Mouse (Mus musculus) adrenal gland, postnatal 25 days (tissue): ENCODE results near the gene Srsf7. TPM values are rescaled to one million over a fixed set of nuclear protein-coding genes. Genes with fewer than 3 reads are reported as not detected.
"Not testable (repeated sequence)": the region's sequence is repeated elsewhere in the genome, so short reads cannot be mapped to it uniquely, and the experiment has no call there.

ENCODE experiments used
- DNase-seq: peaks from one replicate; pipeline ENCODE4 v3.0.0; 2021; ENCODE audit warnings: mixed read lengths
- long read RNA-seq: library from polyadenylated mRNA; stranded (forward); transcript quantifications from one replicate; pipeline ENCODE4 v2.0.0, GENCODE M21; 2021
- total RNA-seq: library from RNA; stranded (reverse); gene quantifications from 2 replicates; pipeline ENCODE4 v1.2.3, GENCODE M21; 2021

Gene Srsf7
- 119 and 126 TPM in 2 replicates for total RNA-seq
- long read RNA-seq, transcript Srsf7-208 (8 exons, 1,040 nt), result minor isoform, 24 of 109 reads
- long read RNA-seq, transcript Srsf7-207 (7 exons, 1,921 nt), result minor isoform, 18 of 109 reads
- long read RNA-seq, transcript Srsf7-201 (8 exons, 2,288 nt), result major isoform, 27 of 109 reads
- long read RNA-seq, partial matches to known transcripts, result 5 of 109 reads
- long read RNA-seq, other reads (novel, unspliced or antisense), result 32 of 109 reads

- peak; percentile 96 for DNase-seq
Observed at GRCm38 (mm10) chr17:80206671-80207581, at the start of gene Srsf7, which contains the start of gene Ttc39d. Srsf7 (minus strand) TSS chr17:80207307. Ttc39d (plus strand) TSS chr17:80207460.

DNA sequence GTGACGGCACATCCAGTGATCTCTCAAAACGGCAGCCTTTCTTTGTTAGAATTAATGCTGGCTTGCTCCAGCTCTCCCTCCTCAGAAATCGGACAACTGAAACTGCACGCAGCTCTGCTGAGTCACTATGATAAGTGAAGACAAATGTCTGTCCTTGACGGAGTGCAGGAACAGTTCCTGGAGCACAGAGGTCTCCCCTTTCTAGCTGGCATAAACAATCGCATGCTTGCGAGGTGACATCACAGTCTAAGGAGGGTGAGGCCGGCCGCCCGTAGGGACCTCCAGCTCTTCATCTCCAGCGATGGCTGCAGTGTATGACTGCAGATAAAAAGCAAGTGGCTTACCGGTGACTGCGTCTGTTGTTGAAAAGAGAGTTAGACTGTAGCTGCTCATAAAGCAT, 48.1 kb upstream of the Srsf7 start:
- peak; percentile 68 for DNase-seq

- no peak for DNase-seq
Observed at GRCm38 (mm10) chr17:80254421-80254820, 47.3 kb upstream of the Srsf7 start.

GRCm38 (mm10) chr17:80252757-80253525, 45.8 kb upstream of the Srsf7 start:
- peak; percentile 24 for DNase-seq

DNA sequence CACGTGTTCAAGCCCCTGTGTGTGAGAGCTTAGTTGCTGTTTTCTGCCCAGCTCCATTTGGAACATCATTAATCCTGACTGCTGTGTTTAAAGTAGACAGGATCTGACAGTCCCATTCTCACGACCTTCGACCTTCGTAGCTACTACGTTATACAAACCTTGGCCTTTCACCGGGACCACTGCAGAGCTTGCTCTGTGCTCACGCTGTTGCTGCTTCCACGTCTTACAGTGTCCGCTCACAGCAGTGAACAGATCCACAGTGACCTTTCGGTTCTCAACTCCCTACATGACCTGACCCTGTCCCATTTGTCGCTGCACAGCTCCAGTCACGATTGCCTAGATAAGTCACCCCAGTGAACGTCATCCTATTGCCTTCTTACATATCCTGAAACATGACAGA, 36.0 kb upstream of the Srsf7 start:
- DNase-seq, result no peak

- DNase-seq, result no peak
Observed at GRCm38 (mm10) chr17:80241594-80241993, 34.5 kb upstream of the Srsf7 start.

GRCm38 (mm10) chr17:80237475-80237874, 30.4 kb upstream of the Srsf7 start:
- no peak for DNase-seq

- no peak for DNase-seq
Observed at GRCm38 (mm10) chr17:80236805-80237204, 29.7 kb upstream of the Srsf7 start.

DNA sequence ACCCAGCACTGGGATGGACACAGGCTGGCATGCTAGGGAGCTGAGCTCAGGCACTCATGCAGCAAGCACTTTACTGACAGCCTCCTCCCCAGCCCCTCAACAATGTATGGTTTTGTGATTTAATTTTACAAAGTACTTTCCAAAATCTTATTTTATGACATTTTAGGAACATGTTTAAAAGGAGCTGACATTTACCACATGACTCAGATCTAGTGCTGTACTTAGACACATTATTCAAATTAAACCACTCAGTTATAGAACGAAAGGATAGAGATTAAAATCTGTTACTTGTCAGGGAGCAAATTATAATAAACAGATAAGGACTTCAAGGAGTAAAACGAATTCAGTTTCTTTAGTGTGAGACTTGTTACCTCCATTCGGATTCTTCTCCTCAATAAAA, 28.4 kb upstream of the Srsf7 start:
- DNase-seq, result no peak

DNA sequence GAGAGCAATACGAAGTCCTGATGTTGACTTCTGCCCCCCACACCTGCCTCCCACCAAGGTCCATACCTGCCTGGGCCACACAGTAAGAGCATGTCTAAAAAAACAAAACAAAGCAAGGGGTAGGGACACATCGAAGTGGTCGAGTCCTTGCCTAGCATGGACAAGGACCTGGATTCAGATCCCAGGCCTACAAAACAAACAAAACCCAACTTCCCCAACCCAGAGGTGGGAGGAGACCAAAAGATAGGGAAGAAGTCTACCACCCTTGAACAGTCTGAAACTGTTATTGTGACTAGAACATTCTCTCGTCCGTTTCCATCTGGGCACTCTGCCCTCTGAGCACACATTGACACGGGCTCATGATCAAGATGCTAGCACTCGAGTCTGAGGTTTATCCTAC, 27.3 kb upstream of the Srsf7 start:
- no peak for DNase-seq

DNA sequence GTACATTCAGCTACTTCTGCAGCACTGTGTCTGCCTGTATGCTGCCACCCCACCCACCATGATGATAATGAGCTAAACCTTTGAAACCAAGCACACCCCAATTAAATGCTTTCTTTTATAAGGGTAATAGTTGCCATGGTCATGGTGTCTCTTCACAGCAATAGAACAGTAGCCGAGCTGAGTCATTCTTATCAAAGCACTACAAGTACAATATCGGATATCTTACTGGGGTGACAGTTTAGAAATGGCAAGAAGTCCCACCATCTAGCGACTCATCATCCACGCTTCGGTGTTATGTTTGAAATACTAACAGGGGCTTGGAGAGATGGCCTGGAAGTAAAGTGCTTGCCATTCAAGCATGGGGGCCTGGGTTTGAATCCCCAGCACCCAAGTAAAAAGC, 26.7 kb upstream of the Srsf7 start:
- no peak for DNase-seq

DNA sequence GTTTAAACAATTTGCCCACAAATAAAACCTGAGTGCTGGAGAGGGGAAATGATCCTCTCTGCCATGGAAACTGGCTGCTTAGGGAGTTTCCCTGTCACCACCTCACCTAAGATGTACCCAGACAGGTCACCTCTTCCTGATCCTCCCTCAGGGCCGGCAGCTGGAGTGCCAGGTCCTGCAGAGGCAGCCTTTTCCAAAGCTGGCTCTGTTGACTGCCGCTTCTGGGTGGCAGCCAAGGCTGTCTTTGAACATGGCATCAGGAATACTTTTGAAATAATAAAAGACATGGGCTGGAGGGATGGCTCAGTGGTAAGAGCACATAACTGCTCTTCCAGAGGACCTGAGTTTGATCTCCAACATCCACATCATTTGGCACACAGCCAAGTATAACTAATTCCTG, 22.3 kb upstream of the Srsf7 start:
- peak; percentile 50 for DNase-seq

- not testable (repeated sequence) for DNase-seq
Observed at GRCm38 (mm10) chr17:80225142-80225541, 18.0 kb upstream of the Srsf7 start.

DNA sequence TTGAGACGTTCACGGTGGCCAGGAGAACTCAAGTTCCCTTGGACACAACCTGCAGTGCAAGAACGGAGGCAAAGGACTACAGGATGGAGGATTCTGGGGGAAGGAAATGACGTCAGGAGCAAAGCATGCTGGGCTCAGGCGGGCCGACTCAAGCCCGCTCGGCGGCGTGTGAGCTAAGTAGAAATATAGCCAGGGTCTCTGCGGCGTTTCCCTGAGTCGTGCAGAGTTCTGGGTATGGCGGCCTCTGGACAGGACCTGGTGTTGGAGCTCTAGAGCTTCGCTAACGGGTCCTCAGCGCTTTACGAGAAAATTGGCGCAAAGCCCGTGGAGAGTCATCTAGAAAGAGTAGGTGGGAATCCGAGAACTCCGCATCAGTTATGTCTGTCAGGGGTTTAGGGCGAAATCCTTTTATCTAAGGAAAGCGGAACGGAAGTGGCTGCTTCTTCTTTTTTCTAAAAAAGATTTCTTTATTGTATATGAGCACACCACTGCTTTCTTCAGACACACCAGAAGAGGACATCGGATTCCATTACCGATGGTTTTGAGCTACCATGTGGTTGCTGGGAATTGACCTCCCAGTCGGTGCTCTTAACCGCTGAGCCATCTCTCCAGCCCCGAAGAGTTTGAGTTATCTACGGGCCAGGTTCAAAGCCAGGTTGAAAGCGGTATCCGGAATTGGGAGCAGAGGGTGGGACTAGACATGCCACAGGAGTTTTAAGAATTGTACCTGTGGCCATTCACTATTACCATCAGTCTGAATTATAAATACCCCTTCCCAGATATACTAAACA, 17.4 kb upstream of the Srsf7 start, which contains the start of gene Gemin6:
TSS of gene Gemin6 (plus strand) at position 116 of the 791 bp plus-strand sequence.
- peak; percentile 72 for DNase-seq

DNA sequence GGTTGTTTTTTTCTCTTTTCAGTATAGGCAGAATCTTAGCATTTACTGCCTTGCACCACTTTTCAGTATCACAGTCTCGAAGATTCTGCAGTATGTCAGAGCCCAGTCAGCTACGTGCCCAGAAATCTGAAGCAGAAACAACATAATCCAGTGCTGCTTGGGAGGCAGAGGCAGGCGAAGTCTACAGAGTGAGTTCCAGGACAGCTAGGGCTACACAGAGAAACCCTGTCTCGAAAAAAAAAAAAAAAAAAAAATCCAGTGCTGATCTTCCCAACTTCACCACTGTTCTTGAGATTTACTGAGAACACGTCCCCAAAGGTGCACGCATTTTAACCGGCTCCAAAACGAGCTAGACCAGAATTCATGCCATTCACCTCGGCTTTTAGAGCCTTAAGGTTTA, 16.7 kb upstream of the Srsf7 start:
- no peak for DNase-seq

DNA sequence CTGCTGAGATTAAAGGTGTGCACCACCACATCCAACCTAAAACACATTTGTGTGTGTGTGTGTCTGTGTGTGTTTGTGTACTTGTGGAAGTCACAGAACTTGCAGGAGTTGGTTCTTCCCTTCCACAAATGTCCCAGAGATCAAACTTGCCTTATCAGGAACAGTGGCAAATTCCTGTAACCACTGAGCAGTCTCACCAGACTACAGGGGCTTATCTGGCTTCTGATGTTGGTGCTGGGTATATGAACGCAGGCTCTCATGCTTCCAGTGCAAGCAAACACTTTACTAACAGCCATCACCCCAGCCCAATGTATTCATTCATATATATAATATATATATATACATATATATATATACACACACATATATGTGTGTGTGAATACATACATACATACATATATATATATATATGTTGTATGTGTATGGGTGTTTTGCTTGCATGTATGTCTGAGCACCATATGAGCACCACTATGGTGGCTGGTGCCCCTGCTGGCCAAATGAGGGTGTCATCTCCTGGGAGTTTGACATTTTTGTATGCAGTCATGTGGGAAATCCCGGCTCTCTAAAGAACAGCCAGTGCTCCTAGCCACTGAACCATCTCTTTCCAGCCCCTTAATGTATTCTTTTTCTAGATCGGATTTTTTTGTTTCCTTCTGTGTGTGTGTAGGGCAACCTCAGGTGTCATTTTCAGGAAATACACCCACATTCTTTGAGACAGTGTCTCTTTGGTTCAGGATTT, 15.0 kb upstream of the Srsf7 start:
- no peak for DNase-seq

DNA sequence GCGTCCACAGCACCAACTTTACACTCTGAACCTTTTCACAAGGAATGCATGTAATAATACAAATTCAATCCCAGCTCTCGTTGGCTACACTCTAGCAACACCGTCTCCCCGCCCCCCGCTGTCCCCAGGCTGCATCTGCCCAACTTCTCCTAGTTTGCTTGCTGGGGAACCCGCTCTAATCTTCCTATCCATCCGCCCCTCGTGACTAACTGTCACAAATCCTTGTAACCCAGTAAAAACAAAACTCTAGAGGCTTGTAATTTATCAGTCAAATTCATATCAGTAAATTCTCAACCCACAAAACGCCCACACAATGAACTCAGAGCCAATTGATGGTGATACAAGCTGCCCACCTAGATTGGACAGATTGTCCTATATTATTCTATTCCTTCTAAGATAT, 14.1 kb upstream of the Srsf7 start:
- no peak for DNase-seq

GRCm38 (mm10) chr17:80220131-80220530, 13.0 kb upstream of the Srsf7 start:
- DNase-seq, result no peak

- not testable (repeated sequence) for DNase-seq
Observed at GRCm38 (mm10) chr17:80213998-80214397, 6.9 kb upstream of the Srsf7 start.

DNA sequence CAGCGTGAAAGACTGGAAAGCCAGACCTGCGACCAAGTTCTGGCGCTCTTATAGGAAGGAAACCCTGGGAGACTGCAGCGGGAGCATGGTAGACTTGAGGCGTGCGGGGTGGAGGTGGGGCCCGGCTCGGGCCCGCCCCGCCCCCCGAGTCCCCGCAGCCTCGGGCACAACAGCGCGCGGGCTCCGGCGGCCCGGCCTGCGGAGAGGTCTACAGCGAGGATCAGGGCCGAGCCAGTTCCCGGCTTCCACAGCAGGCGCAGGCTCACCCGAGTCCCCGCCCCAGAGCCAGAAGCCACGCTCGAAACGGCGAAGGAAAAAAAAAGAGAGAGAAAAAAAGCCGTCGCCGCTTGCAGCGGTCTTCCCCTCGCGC, 821 bp downstream of the Srsf7 start:
- DNase-seq, result peak; percentile 72

DNA sequence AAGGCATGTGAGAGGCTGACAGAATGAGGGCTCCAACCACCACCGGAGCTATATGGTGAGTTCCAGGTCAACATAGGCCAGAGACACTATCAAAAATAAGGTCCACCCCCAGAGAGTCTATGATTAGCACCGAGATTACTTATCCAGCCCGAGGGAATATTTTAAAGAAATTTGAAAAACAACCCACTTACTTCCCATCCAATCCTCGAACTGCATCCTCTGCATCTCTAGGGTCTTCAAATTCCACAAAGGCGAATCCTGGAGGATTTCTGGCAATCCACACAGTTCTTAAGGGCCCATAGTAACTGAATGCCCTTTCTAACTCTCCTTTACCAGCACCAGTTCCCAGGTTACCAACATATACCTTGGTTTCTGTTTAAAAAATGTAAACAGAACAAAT, 1.4 kb downstream of the Srsf7 start:
- no peak for DNase-seq
